Mouse (Mus musculus) frontal cortex, postnatal 25 days (tissue): Measurements from ENCODE around the gene Tor1a.
"Not testable (repeated sequence)": the region's sequence is repeated elsewhere in the genome, so short reads cannot be mapped to it uniquely, and the experiment has no call there.

Experiments
- DNase-seq, 2 experiments: peaks; one replicate each; pipeline ENCODE4 v3.0.0; 2022; ENCODE audit warnings: low spot score in 2 of 2

Tor1a gene

GRCm38 (mm10) chr2:30954797-30955196 is 12.9 kb downstream of the Tor1a start:
- no peak for DNase-seq

- DNase-seq: peak; percentile 70 to 74
Observed at GRCm38 (mm10) chr2:30952824-30953490, 14.8 kb downstream of the Tor1a start, which contains the start of gene Tor1b. TSS of gene Tor1b (plus strand) at chr2:30952959.

GRCm38 (mm10) chr2:30952457-30952823 is 15.3 kb downstream of the Tor1a start:
- DNase-seq: no peak

GRCm38 (mm10) chr2:30942603-30943011 is 25.1 kb downstream of the Tor1a start:
- DNase-seq: no peak

GRCm38 (mm10) chr2:30942116-30942515 is 25.6 kb downstream of the Tor1a start:
- DNase-seq: not testable (repeated sequence)

- no peak for DNase-seq
Observed at GRCm38 (mm10) chr2:30941586-30941985, 26.1 kb downstream of the Tor1a start.

GRCm38 (mm10) chr2:30938574-30938991 is 29.1 kb downstream of the Tor1a start:
- no peak for DNase-seq

- DNase-seq: no peak
Observed at GRCm38 (mm10) chr2:30937731-30938130, 30.0 kb downstream of the Tor1a start.

- no peak for DNase-seq
Observed at GRCm38 (mm10) chr2:30936808-30937207, 30.9 kb downstream of the Tor1a start.

- peak; percentile 58 to 70 for DNase-seq
Observed at GRCm38 (mm10) chr2:30933917-30934450, 33.7 kb downstream of the Tor1a start.

- DNase-seq: no peak
Observed at GRCm38 (mm10) chr2:30933032-30933431, 34.7 kb downstream of the Tor1a start.

GRCm38 (mm10) chr2:30931922-30932321 is 35.8 kb downstream of the Tor1a start:
- no peak for DNase-seq

- not testable (repeated sequence) for DNase-seq
Observed at GRCm38 (mm10) chr2:30930846-30931245, 36.9 kb downstream of the Tor1a start.

GRCm38 (mm10) chr2:30929483-30930045 is 38.2 kb downstream of the Tor1a start, which contains the start of gene Ptges:
TSS of gene Ptges (minus strand) at chr2:30929863.
- peak; percentile 52 to 55 for DNase-seq

GRCm38 (mm10) chr2:30928893-30929482 is 38.7 kb downstream of the Tor1a start:
- DNase-seq: no peak

GRCm38 (mm10) chr2:30927844-30928628 is 39.7 kb downstream of the Tor1a start:
- DNase-seq: peak; percentile 70 to 72

GRCm38 (mm10) chr2:30927151-30927781 is 40.5 kb downstream of the Tor1a start:
- DNase-seq: no peak

- no peak for DNase-seq
Observed at GRCm38 (mm10) chr2:30926381-30926780, 41.4 kb downstream of the Tor1a start.

- DNase-seq: no peak
Observed at GRCm38 (mm10) chr2:30925181-30925580, 42.6 kb downstream of the Tor1a start.

GRCm38 (mm10) chr2:30923099-30923498 is 44.6 kb downstream of the Tor1a start:
- DNase-seq: no peak

GRCm38 (mm10) chr2:30920216-30920615 is 47.5 kb downstream of the Tor1a start:
- no peak for DNase-seq
